In genomic region chr11:60105593-60106542, GRCm38 (mm10) we compare ENCODE assay signal across 8 mouse cellular contexts. TPM values are rescaled to one million over a fixed set of nuclear protein-coding genes. Genes with fewer than 3 reads are reported as not detected.
A peak's percentile ranks its signal among the peaks of the same experiment; 100 is the strongest.
DNase-seq lines count a peak whose midpoint lies in the region; ATAC-seq and TF ChIP-seq lines count a peak whose summit lies in the region.

No protein-coding gene starts in this region.

- H3K4me3 ChIP-seq in forebrain, embryonic 11.5 days (ENCODE audit: low read depth, low read length), result peak overlapping the region; percentile 98
- peak overlapping the region; percentile 95 for H3K4me3 ChIP-seq in heart, embryonic 16.5 days (ENCODE audit: low read length)
- H3K4me3 ChIP-seq in liver, postnatal 0 days (ENCODE audit: low read depth, low read length), result peak overlapping the region; percentile 87
- peak overlapping the region; percentile 100 for H3K4me3 ChIP-seq in neural tube, embryonic 12.5 days
- peak overlapping the region; percentile 94 for H3K4me3 ChIP-seq in stomach, embryonic 15.5 days (replicated peaks)

- H3K27me3 ChIP-seq in forebrain, embryonic 11.5 days (ENCODE audit: control insufficient read depth, insufficient read depth, low read length), result no peaks in the 10 kb centered on the region
- no peaks in the 10 kb centered on the region for H3K27me3 ChIP-seq in heart, embryonic 16.5 days (ENCODE audit: control insufficient read depth, insufficient read depth, low read length)
- H3K27me3 ChIP-seq in liver, postnatal 0 days (ENCODE audit: insufficient read depth, low read length), result no peaks in the 10 kb centered on the region
- no peaks in the 10 kb centered on the region for H3K27me3 ChIP-seq in neural tube, embryonic 12.5 days (replicated peaks)
- H3K27me3 ChIP-seq in stomach, embryonic 15.5 days (replicated peaks), result no peaks in the 10 kb centered on the region

- peak overlapping the region; percentile 94 for H3K4me2 ChIP-seq in forebrain, embryonic 11.5 days (ENCODE audit: low read depth, low read length, severe bottlenecking)
- H3K4me2 ChIP-seq in heart, embryonic 16.5 days (ENCODE audit: low read depth, low read length), result peak overlapping the region; percentile 78
- H3K4me2 ChIP-seq in liver, postnatal 0 days (ENCODE audit: low read depth, low read length), result peak overlapping the region; percentile 99
- peak overlapping the region; percentile 84 for H3K4me2 ChIP-seq in neural tube, embryonic 12.5 days (replicated peaks)
- peak overlapping the region; percentile 78 for H3K4me2 ChIP-seq in stomach, embryonic 15.5 days

- TF ChIP-seq CTCF in brain, embryonic 14.5 days (IDR thresholded peaks at IDR 0.05; ENCODE audit: borderline replicate concordance, extremely low read depth, insufficient read depth, insufficient read length), result no peak
- TF ChIP-seq CTCF in liver, postnatal 0 days (IDR thresholded peaks at IDR 0.05; ENCODE audit: low read depth), result no peak

- TF ChIP-seq POLR2A in brain, embryonic 14.5 days (IDR thresholded peaks at IDR 0.05; ENCODE audit: borderline replicate concordance, extremely low read depth, insufficient read depth, insufficient read length, poor library complexity, severe bottlenecking), result peak; percentile 57; the same call in 1 of the 2 replicates

- WGBS in forebrain, embryonic 11.5 days, result under 1% methylated on average over 85 of the region's 88 CpGs
- under 1% methylated on average over 84 of the region's 88 CpGs for WGBS in heart, embryonic 16.5 days
- WGBS in liver, postnatal 0 days (ENCODE audit: insufficient replicate concordance), result under 1% methylated on average over 76 of the region's 88 CpGs
- WGBS in neural tube, embryonic 12.5 days, result under 1% methylated on average over 88 of the region's 88 CpGs
- whole genome bisulfite sequencing in stomach, embryonic 15.5 days, result under 1% methylated on average over 87 of the region's 88 CpGs

- no peaks in the 10 kb centered on the region for H3K36me3 ChIP-seq in forebrain, embryonic 11.5 days (ENCODE audit: control insufficient read depth, insufficient read depth, low read length)
- no peaks in the 10 kb centered on the region for H3K36me3 ChIP-seq in heart, embryonic 16.5 days (ENCODE audit: control insufficient read depth, insufficient read depth)
- H3K36me3 ChIP-seq in liver, postnatal 0 days (replicated peaks; ENCODE audit: insufficient read depth, low read length), result no peaks in the 10 kb centered on the region
- H3K36me3 ChIP-seq in neural tube, embryonic 12.5 days, result no peaks in the 10 kb centered on the region
- H3K36me3 ChIP-seq in stomach, embryonic 15.5 days, result no peaks in the 10 kb centered on the region

- H3K4me1 ChIP-seq in forebrain, embryonic 11.5 days (replicated peaks; ENCODE audit: control insufficient read depth, insufficient read depth, low read length), result peaks cover 20% of the 10 kb centered on the region
- H3K4me1 ChIP-seq in heart, embryonic 16.5 days (ENCODE audit: control insufficient read depth, insufficient read depth, low read length), result peaks cover 59% of the 10 kb centered on the region
- peaks cover 38% of the 10 kb centered on the region for H3K4me1 ChIP-seq in liver, postnatal 0 days (ENCODE audit: insufficient read depth)
- peaks cover 44% of the 10 kb centered on the region for H3K4me1 ChIP-seq in neural tube, embryonic 12.5 days
- H3K4me1 ChIP-seq in stomach, embryonic 15.5 days, result peaks cover 45% of the 10 kb centered on the region

- ATAC-seq in forebrain, embryonic 11.5 days (replicated peaks; ENCODE audit: low FRiP score), result peak; percentile 65
- peak; percentile 33 for ATAC-seq in heart, embryonic 16.5 days (replicated peaks; ENCODE audit: extremely low read depth, insufficient read depth, low FRiP score)
- peak; percentile 58 for ATAC-seq in liver, postnatal 0 days
- peak; percentile 58 for ATAC-seq in neural tube, embryonic 12.5 days (ENCODE audit: low FRiP score, low read depth)
- peak; percentile 47 for ATAC-seq in stomach, embryonic 15.5 days (ENCODE audit: insufficient read depth, low FRiP score, low read depth)

- no peaks in the 10 kb centered on the region for H3K9me3 ChIP-seq in forebrain, embryonic 11.5 days (ENCODE audit: control insufficient read depth, low read length)
- no peaks in the 10 kb centered on the region for H3K9me3 ChIP-seq in heart, embryonic 16.5 days (replicated peaks; ENCODE audit: control insufficient read depth, low read length)
- H3K9me3 ChIP-seq in liver, postnatal 0 days (ENCODE audit: low read length), result no peaks in the 10 kb centered on the region
- H3K9me3 ChIP-seq in neural tube, embryonic 12.5 days, result no peaks in the 10 kb centered on the region
- H3K9me3 ChIP-seq in stomach, embryonic 15.5 days, result no peaks in the 10 kb centered on the region

- DNase-seq in CD8-positive naive resting alpha-beta T cell, adult 2 months (ENCODE audit: low read depth in 2 of 2, low spot score in 2 of 2), result peak; percentile 30 to 49
- peak; percentile 81 for DNase-seq in brain, embryonic 14.5 days (ENCODE audit: low read depth)
- peak; percentile 84 for DNase-seq in forebrain, embryonic 11.5 days (ENCODE audit: low spot score)
- DNase-seq in kidney, postnatal 25 days, result peak; percentile 63 to 84
- peak; percentile 73 for DNase-seq in liver, postnatal 0 days

- peak overlapping the region; percentile 93 for H3K27ac ChIP-seq in forebrain, embryonic 11.5 days (ENCODE audit: low read depth, low read length)
- peak overlapping the region; percentile 98 for H3K27ac ChIP-seq in heart, embryonic 16.5 days (ENCODE audit: low read length)
- H3K27ac ChIP-seq in liver, postnatal 0 days (ENCODE audit: low read depth), result peak overlapping the region; percentile 96
- H3K27ac ChIP-seq in neural tube, embryonic 12.5 days, result peak overlapping the region; percentile 95
- H3K27ac ChIP-seq in stomach, embryonic 15.5 days, result peak overlapping the region; percentile 98

- peak overlapping the region; percentile 99 for H3K9ac ChIP-seq in forebrain, embryonic 11.5 days (ENCODE audit: low read length)
- H3K9ac ChIP-seq in heart, embryonic 16.5 days (ENCODE audit: low read length), result peak overlapping the region; percentile 100
- peak overlapping the region; percentile 98 for H3K9ac ChIP-seq in liver, postnatal 0 days (replicated peaks)
- peak overlapping the region; percentile 99 for H3K9ac ChIP-seq in neural tube, embryonic 12.5 days
- H3K9ac ChIP-seq in stomach, embryonic 15.5 days, result peak overlapping the region; percentile 99

- TF ChIP-seq EP300 in liver, postnatal 0 days (IDR thresholded peaks at IDR 0.05; ENCODE audit: low read depth), result no peak

RNA-seq across cellular contexts. Expression of gene Rai1, which starts 1.1 kb away (rescaled TPM):
- 65.8 and 78.4 TPM in 2 replicates for polyA plus RNA-seq in brain, embryonic 14.5 days (2012; rRNA removed)
- polyA plus RNA-seq in forebrain, embryonic 11.5 days (2014; fragmentation: Nextera tagmentation; extraction: Ambion mirVana), result 28.5 and 36.4 TPM in 2 replicates
- polyA plus RNA-seq in heart, embryonic 16.5 days (2015; fragmentation: Nextera tagmentation; extraction: Ambion mirVana), result 15.7 TPM in 2 replicates
- 3.8 and 4.4 TPM in 2 replicates for polyA plus RNA-seq in liver, postnatal 0 days (2015; fragmentation: Nextera tagmentation; extraction: Ambion mirVana)
- 34.0 and 35.6 TPM in 2 replicates for polyA plus RNA-seq in neural tube, embryonic 12.5 days (2016; fragmentation: Nextera tagmentation; extraction: Ambion mirVana)
- polyA plus RNA-seq in stomach, embryonic 15.5 days (2015; fragmentation: Nextera tagmentation; extraction: Ambion mirVana), result 21.7 and 24.4 TPM in 2 replicates

RNA-seq across cellular contexts. Expression of gene Pemt, which starts 59.6 kb away (rescaled TPM):
- polyA plus RNA-seq in brain, embryonic 14.5 days (2012; rRNA removed), result 5.9 and 7.6 TPM in 2 replicates
- polyA plus RNA-seq in forebrain, embryonic 11.5 days (2014; fragmentation: Nextera tagmentation; extraction: Ambion mirVana), result 6.2 and 7.7 TPM in 2 replicates
- 8.2 and 8.6 TPM in 2 replicates for polyA plus RNA-seq in heart, embryonic 16.5 days (2015; fragmentation: Nextera tagmentation; extraction: Ambion mirVana)
- polyA plus RNA-seq in liver, postnatal 0 days (2015; fragmentation: Nextera tagmentation; extraction: Ambion mirVana), result 589 and 592 TPM in 2 replicates
- polyA plus RNA-seq in neural tube, embryonic 12.5 days (2016; fragmentation: Nextera tagmentation; extraction: Ambion mirVana), result 4.9 and 6.1 TPM in 2 replicates
- 8.8 and 9.2 TPM in 2 replicates for polyA plus RNA-seq in stomach, embryonic 15.5 days (2015; fragmentation: Nextera tagmentation; extraction: Ambion mirVana)

Comparison
In these comparisons a context has a peak if more than half of its experiments do, and no peak if none do; other contexts are left out.
1. Peak in every context shown above with its lines: DNase-seq, ATAC-seq, H3K4me3 ChIP-seq and H3K27ac ChIP-seq.
2. RNA of gene Pemt, which starts 59.6 kb away (polyA plus RNA-seq): 589 to 592 TPM in liver, postnatal 0 days; 8.8 to 9.2 TPM in stomach, embryonic 15.5 days, 8.2 to 8.6 TPM in heart, embryonic 16.5 days, 6.2 to 7.7 TPM in forebrain, embryonic 11.5 days, 4.9 to 6.1 TPM in neural tube, embryonic 12.5 days and 5.9 to 7.6 TPM in brain, embryonic 14.5 days; every median in the first group is over 10 times any median in the second.